Mouse (Mus musculus) heart, postnatal 0 days (tissue): ENCODE measurements around the gene Ccdc57.

ENCODE experiments used
- CTCF ChIP-seq: IDR thresholded peaks from 2 replicates; pipeline ENCODE4 v1.5.1; 2016; ENCODE audit warnings: antibody characterized with exemption, control low read depth, low read depth
- EP300 ChIP-seq: IDR thresholded peaks from 2 replicates; pipeline ENCODE4 v1.6.1; 2016; ENCODE audit warnings: antibody characterized with exemption, low read depth

GRCm38 (mm10) chr11:120945926-120946325, 13.3 kb upstream of the Ccdc57 start:
- TF ChIP-seq CTCF (no peak), EP300 (no peak)
